Mouse (Mus musculus) embryo, embryonic 10.5 days (tissue): ENCODE measurements around the gene A930004D18Rik.
"Not testable (repeated sequence)": the region's sequence is repeated elsewhere in the genome, so short reads cannot be mapped to it uniquely, and the experiment has no call there.

Source experiments
- DNase-seq: peaks from one replicate; pipeline ENCODE4 v3.0.0-alpha.2; 2015; ENCODE audit warnings: low spot score

Gene A930004D18Rik

GRCm38 (mm10) chr2:18011226-18011625 is 26.3 kb downstream of the A930004D18Rik start:
- no peak for DNase-seq

- peak; percentile 45 for DNase-seq
These were observed 32.4 kb downstream of the A930004D18Rik start for GRCm38 (mm10) chr2:18005137-18005536.

GRCm38 (mm10) chr2:18004286-18004685 is 33.3 kb downstream of the A930004D18Rik start:
- no peak for DNase-seq

- no peak for DNase-seq
These were observed 35.2 kb downstream of the A930004D18Rik start for GRCm38 (mm10) chr2:18002306-18002705.

- no peak for DNase-seq
These were observed 40.7 kb downstream of the A930004D18Rik start, which contains the start of gene H2al2a for GRCm38 (mm10) chr2:17996858-17997257. Gene H2al2a, minus strand, starts transcription at chr2:17996958.

- DNase-seq = no peak
These were observed 48.0 kb downstream of the A930004D18Rik start for GRCm38 (mm10) chr2:17989562-17989961.

GRCm38 (mm10) chr2:17989115-17989514 is 48.4 kb downstream of the A930004D18Rik start:
- DNase-seq = no peak

GRCm38 (mm10) chr2:17986694-17987093 is 50.8 kb downstream of the A930004D18Rik start:
- no peak for DNase-seq

GRCm38 (mm10) chr2:17984774-17985173 is 52.8 kb downstream of the A930004D18Rik start:
- DNase-seq = no peak

- DNase-seq = no peak
These were observed 54.8 kb downstream of the A930004D18Rik start for GRCm38 (mm10) chr2:17982747-17983146.

GRCm38 (mm10) chr2:17978706-17979105 is 58.8 kb downstream of the A930004D18Rik start:
- DNase-seq = no peak

GRCm38 (mm10) chr2:17978251-17978650 is 59.3 kb downstream of the A930004D18Rik start:
- DNase-seq = not testable (repeated sequence)

- DNase-seq = not testable (repeated sequence)
These were observed 59.9 kb downstream of the A930004D18Rik start for GRCm38 (mm10) chr2:17977645-17978044.

GRCm38 (mm10) chr2:17975601-17976327 is 61.8 kb downstream of the A930004D18Rik start:
- DNase-seq = no peak
